Mouse (Mus musculus): ENCODE measurements around the gene Pnck.

DNA sequence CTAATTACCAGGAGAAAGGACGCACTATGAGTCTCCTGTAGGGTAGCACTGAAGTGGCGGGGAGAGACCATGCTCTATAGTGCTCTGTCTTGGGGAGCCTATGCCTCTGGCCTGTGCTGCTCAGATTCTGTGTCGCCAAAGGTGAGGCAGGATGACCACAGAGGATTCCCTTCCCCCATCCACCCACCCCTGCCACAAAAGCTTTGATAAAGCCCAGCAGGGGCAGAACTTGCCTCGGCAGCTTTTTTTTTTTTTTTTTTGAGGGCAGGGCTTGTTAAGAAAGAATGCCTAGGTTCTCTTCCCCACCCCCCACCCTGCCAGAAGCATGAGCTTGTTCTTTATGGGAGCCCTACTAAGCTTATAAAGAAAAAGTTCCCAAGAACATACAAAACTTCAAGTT is 14.8 kb downstream of the Pnck start:
- no peak for TF ChIP-seq CTCF (IDR thresholded peaks at IDR 0.05; ENCODE audit: low read depth)
- TF ChIP-seq EP300 (IDR thresholded peaks at IDR 0.05; ENCODE audit: low read depth) = no peak
